Mouse (Mus musculus) large intestine, adult 2 months (tissue): Measurements from ENCODE around the gene Maco1. TPM values are rescaled to one million over a fixed set of nuclear protein-coding genes. Genes with fewer than 3 reads are reported as not detected.

Source experiments
- DNase-seq: peaks from one replicate; pipeline ENCODE4 v3.0.0-alpha.2; 2012; ENCODE audit warnings: low read depth, low spot score
- WGBS: fragments of 180-500 bp; shearing (Covaris S2); methylation state at CpG from one replicate; pipeline ENCODE4 v1.1.7; 2018; 5-methylcytosine and 5-hydroxymethylcytosine counted together
- polyA plus RNA-seq: library from polyadenylated mRNA; depleted of rRNA; stranded (reverse); fragments of >200 nt; gene quantifications from 2 replicates; pipeline ENCODE4 v1.2.3, GENCODE M21; 2012; rRNA removed

Maco1 gene
- polyA plus RNA-seq, 1 experiment, result 5.3 TPM

GRCm38 (mm10) chr4:134758922-134759321 is 94.2 kb downstream of the Maco1 start:
- no peak for DNase-seq
- WGBS, result 98% methylated on average over 14 of the region's 14 CpGs

GRCm38 (mm10) chr4:134758367-134758766 is 94.8 kb downstream of the Maco1 start:
- WGBS, result 83% methylated on average over 4 of the region's 4 CpGs
- no peak for DNase-seq

GRCm38 (mm10) chr4:134756953-134757352 is 96.2 kb downstream of the Maco1 start:
- DNase-seq, result no peak
- 84% methylated on average over 7 of the region's 7 CpGs for WGBS

- WGBS, result 72% methylated on average over 13 of the region's 13 CpGs
- DNase-seq, result no peak
Measured at GRCm38 (mm10) chr4:134754941-134755340, 98.2 kb downstream of the Maco1 start.

- no peak for DNase-seq
- 68% methylated on average over 10 of the region's 10 CpGs for WGBS
Measured at GRCm38 (mm10) chr4:134754371-134754770, 98.8 kb downstream of the Maco1 start.

GRCm38 (mm10) chr4:134753516-134754261 is 99.5 kb downstream of the Maco1 start:
- 60% methylated on average over 17 of the region's 17 CpGs for WGBS
- no peak for DNase-seq

- WGBS, result 87% methylated on average over 11 of the region's 11 CpGs
- DNase-seq, result no peak
Measured at GRCm38 (mm10) chr4:134752911-134753426, 100.2 kb downstream of the Maco1 start.

Other genes with a start within 250 kb of the Maco1 start
- gene Man1c1, start 149.1 kb downstream of the Maco1 start, polyA plus RNA-seq, result 2.3 and 3.2 TPM in 2 replicates
- gene Ldlrap1, start 85.3 kb downstream of the Maco1 start, polyA plus RNA-seq, result 7.3 and 9.3 TPM in 2 replicates
- gene Rhd, start 11.2 kb upstream of the Maco1 start, polyA plus RNA-seq, result 0.32 TPM in 1 of 2 replicates, not detected in the other
- gene Tmem50a, start 61.7 kb upstream of the Maco1 start, polyA plus RNA-seq, result 77.1 and 77.4 TPM in 2 replicates
- 221 and 379 TPM in 2 replicates for gene Rsrp1, start 70.2 kb upstream of the Maco1 start, polyA plus RNA-seq
- gene Syf2, start 77.6 kb upstream of the Maco1 start, polyA plus RNA-seq, result 20.1 and 21.8 TPM in 2 replicates